ENCODE assay signal across 8 mouse cellular contexts in genomic region chr11:5059704-5060156, GRCm38 (mm10). TPM values are rescaled to one million over a fixed set of nuclear protein-coding genes. Genes with fewer than 3 reads are reported as not detected.
DNase-seq lines count a peak whose midpoint lies in the region; ATAC-seq and TF ChIP-seq lines count a peak whose summit lies in the region.

No protein-coding gene starts in this region.

- H3K36me3 ChIP-seq in hindbrain, postnatal 0 days (ENCODE audit: insufficient read depth, low read length): 0 out of 2 replicates have a peak, but pooled peaks cover 4% of the 10 kb centered on the region
- H3K36me3 ChIP-seq in lung, embryonic 15.5 days: no peaks in the 10 kb centered on the region
- peaks cover 6% of the 10 kb centered on the region; the same call in 1 of the 2 replicates for H3K36me3 ChIP-seq in small intestine, adult 2 months (ENCODE audit: control insufficient read depth, insufficient read depth, low read length)

- no peak overlapping the region for H3K9ac ChIP-seq in hindbrain, postnatal 0 days (replicated peaks; ENCODE audit: low read length)
- H3K9ac ChIP-seq in lung, embryonic 15.5 days: no peak overlapping the region

- peak; percentile 25 for ATAC-seq in hindbrain, postnatal 0 days
- no peak for ATAC-seq in lung, embryonic 15.5 days (ENCODE audit: borderline replicate concordance, extremely low read depth, low FRiP score, low TSS enrichment)

- H3K4me3 ChIP-seq in cortical plate, adult 2 months (ENCODE audit: insufficient read depth, low read length): peak overlapping the region; percentile 77; the same call in 1 of the 2 replicates
- H3K4me3 ChIP-seq in hindbrain, postnatal 0 days (ENCODE audit: low read length): no peak overlapping the region
- no peak overlapping the region for H3K4me3 ChIP-seq in lung, embryonic 15.5 days
- H3K4me3 ChIP-seq in small intestine, adult 2 months (ENCODE audit: low read depth, low read length): no peak overlapping the region

- WGBS in hindbrain, postnatal 0 days: 11% methylated on average over 27 of the region's 27 CpGs
- WGBS in lung, embryonic 15.5 days: 8% methylated on average over 27 of the region's 27 CpGs
- 41% methylated on average over 27 of the region's 27 CpGs for WGBS in small intestine, adult 2 months

- no peaks in the 10 kb centered on the region; the same call in 1 of the 2 replicates for H3K4me1 ChIP-seq in cortical plate, adult 2 months (ENCODE audit: control insufficient read depth, insufficient read depth, low read length)
- peaks cover 28% of the 10 kb centered on the region for H3K4me1 ChIP-seq in hindbrain, postnatal 0 days (ENCODE audit: insufficient read depth, low read length)
- H3K4me1 ChIP-seq in lung, embryonic 15.5 days: peaks cover 55% of the 10 kb centered on the region
- H3K4me1 ChIP-seq in small intestine, adult 2 months (ENCODE audit: control insufficient read depth, insufficient read depth, insufficient read length, low read length): peaks cover 40% of the 10 kb centered on the region

- peaks cover 23% of the 10 kb centered on the region for H3K27me3 ChIP-seq in hindbrain, postnatal 0 days (ENCODE audit: insufficient read depth, low read length)
- peaks cover 89% of the 10 kb centered on the region for H3K27me3 ChIP-seq in lung, embryonic 15.5 days
- H3K27me3 ChIP-seq in small intestine, adult 2 months (ENCODE audit: control insufficient read depth, insufficient read depth, low read length): peaks cover 17% of the 10 kb centered on the region

- peak; percentile 56; the same call in 1 of the 2 replicates for TF ChIP-seq POLR2A in cortical plate, adult 2 months (IDR thresholded peaks at IDR 0.05; ENCODE audit: extremely low read depth, insufficient read depth, low read length)
- TF ChIP-seq POLR2A in small intestine, adult 2 months (IDR thresholded peaks at IDR 0.05; ENCODE audit: low read depth, low read length): no peak

- peak; percentile 79 for TF ChIP-seq CTCF in cortical plate, adult 2 months (IDR thresholded peaks at IDR 0.05; ENCODE audit: extremely low read depth, insufficient read depth, low read length)
- TF ChIP-seq CTCF in hindbrain, postnatal 0 days (IDR thresholded peaks at IDR 0.05; ENCODE audit: low read depth): peak; percentile 94
- peak; percentile 78; the same call in 1 of the 2 replicates for TF ChIP-seq CTCF in small intestine, adult 2 months (IDR thresholded peaks at IDR 0.05; ENCODE audit: extremely low read depth, insufficient read length, insufficient replicate concordance, low read depth, low read length)

- H3K9me3 ChIP-seq in hindbrain, postnatal 0 days (ENCODE audit: low read length): no peaks in the 10 kb centered on the region
- H3K9me3 ChIP-seq in lung, embryonic 15.5 days: no peaks in the 10 kb centered on the region

- peak; percentile 34 for DNase-seq in adrenal gland, adult 2 months
- no peak for DNase-seq in adrenal gland, postnatal 4 days (ENCODE audit: low spot score in 2 of 2)
- peak; percentile 59 to 70 for DNase-seq in left cerebral cortex, adult 18-20 months (ENCODE audit: low spot score in 2 of 2)
- DNase-seq in left cerebral cortex, adult 11 months (ENCODE audit: low spot score): no peak
- peak; percentile 81 for DNase-seq in hindbrain, postnatal 0 days (ENCODE audit: low spot score)

- H3K27ac ChIP-seq in cortical plate, adult 2 months (ENCODE audit: insufficient read depth, low read length): no peak overlapping the region
- H3K27ac ChIP-seq in hindbrain, postnatal 0 days: no peak overlapping the region
- no peak overlapping the region for H3K27ac ChIP-seq in lung, embryonic 15.5 days
- no peak overlapping the region for H3K27ac ChIP-seq in small intestine, adult 2 months (ENCODE audit: insufficient read depth, low read depth, low read length)

- H3K4me2 ChIP-seq in hindbrain, postnatal 0 days (ENCODE audit: low read depth, low read length): no peak overlapping the region
- 0 out of 2 replicates have a peak overlapping the region, but pooled peaks have one; percentile 8 for H3K4me2 ChIP-seq in lung, embryonic 15.5 days

RNA-seq across cellular contexts. Expression of gene Rasl10a, which starts 1.8 kb away (rescaled TPM):
- under 1 TPM; 0.35 to 0.52 TPM for total RNA-seq in adrenal gland, adult 2 months (2021)
- polyA plus RNA-seq in adrenal gland, adult 2 months (2012; rRNA removed): 2.2 and 2.6 TPM in 2 replicates
- 1 to 10 TPM in 1 of 2 experiments, under 1 TPM in 1; 0.65 to 1.2 TPM for total RNA-seq in adrenal gland, postnatal 4 days (2021)
- total RNA-seq in left cerebral cortex, adult 18-20 months (2021): 10 to 100 TPM; 78.2 to 86.3 TPM
- 83.2 and 86.6 TPM in 2 replicates for polyA plus RNA-seq in cortical plate, adult 2 months (2012; rRNA removed)
- total RNA-seq in hindbrain, postnatal 0 days (2014; rRNA removed): 4.7 and 4.8 TPM in 2 replicates
- 4.5 and 4.7 TPM in 2 replicates for polyA plus RNA-seq in hindbrain, postnatal 0 days (2015; fragmentation: Nextera tagmentation; extraction: Ambion mirVana)
- 0.57 and 0.59 TPM in 2 replicates for polyA plus RNA-seq in lung, embryonic 15.5 days (2015; fragmentation: Nextera tagmentation; extraction: Ambion mirVana)
- 0.53 and 1.2 TPM in 2 replicates for polyA plus RNA-seq in small intestine, adult 2 months (2012; rRNA removed)

RNA-seq across cellular contexts. Expression of gene Gas2l1, which starts 5.4 kb away (rescaled TPM):
- total RNA-seq in adrenal gland, adult 2 months (2021): 10 to 100 TPM; 42.6 to 58.4 TPM
- polyA plus RNA-seq in adrenal gland, adult 2 months (2012; rRNA removed): 108 and 131 TPM in 2 replicates
- 10 to 100 TPM; 39.2 to 39.8 TPM for total RNA-seq in adrenal gland, postnatal 4 days (2021)
- total RNA-seq in left cerebral cortex, adult 18-20 months (2021): 10 to 100 TPM; 83.7 to 92.5 TPM
- 91.6 and 98.8 TPM in 2 replicates for polyA plus RNA-seq in cortical plate, adult 2 months (2012; rRNA removed)
- total RNA-seq in hindbrain, postnatal 0 days (2014; rRNA removed): 38.1 and 40.2 TPM in 2 replicates
- polyA plus RNA-seq in hindbrain, postnatal 0 days (2015; fragmentation: Nextera tagmentation; extraction: Ambion mirVana): 16.3 and 17.3 TPM in 2 replicates
- polyA plus RNA-seq in lung, embryonic 15.5 days (2015; fragmentation: Nextera tagmentation; extraction: Ambion mirVana): 27.1 and 29.1 TPM in 2 replicates
- 46.7 and 123 TPM in 2 replicates for polyA plus RNA-seq in small intestine, adult 2 months (2012; rRNA removed)

RNA-seq across cellular contexts. Expression of gene Rhbdd3, which starts 39.0 kb away (rescaled TPM):
- total RNA-seq in adrenal gland, adult 2 months (2021): 10 to 100 TPM; 18.2 to 24.8 TPM
- polyA plus RNA-seq in adrenal gland, adult 2 months (2012; rRNA removed): 38.1 and 60.4 TPM in 2 replicates
- total RNA-seq in adrenal gland, postnatal 4 days (2021): 10 to 100 TPM; 29.5 to 34.1 TPM
- 10 to 100 TPM; 22.9 to 23.3 TPM for total RNA-seq in left cerebral cortex, adult 18-20 months (2021)
- 32.3 and 34.4 TPM in 2 replicates for polyA plus RNA-seq in cortical plate, adult 2 months (2012; rRNA removed)
- 48.8 and 54.5 TPM in 2 replicates for total RNA-seq in hindbrain, postnatal 0 days (2014; rRNA removed)
- polyA plus RNA-seq in hindbrain, postnatal 0 days (2015; fragmentation: Nextera tagmentation; extraction: Ambion mirVana): 39.1 and 42.2 TPM in 2 replicates
- polyA plus RNA-seq in lung, embryonic 15.5 days (2015; fragmentation: Nextera tagmentation; extraction: Ambion mirVana): 26.3 and 31.2 TPM in 2 replicates
- 16.2 and 22.1 TPM in 2 replicates for polyA plus RNA-seq in small intestine, adult 2 months (2012; rRNA removed)

RNA-seq across cellular contexts. Expression of gene Ewsr1, which starts 39.3 kb away (rescaled TPM):
- 100 to 1,000 TPM; 193 to 525 TPM for total RNA-seq in adrenal gland, adult 2 months (2021)
- polyA plus RNA-seq in adrenal gland, adult 2 months (2012; rRNA removed): 395 and 441 TPM in 2 replicates
- 100 to 1,000 TPM; 523 to 585 TPM for total RNA-seq in adrenal gland, postnatal 4 days (2021)
- 100 to 1,000 TPM; 265 to 298 TPM for total RNA-seq in left cerebral cortex, adult 18-20 months (2021)
- 345 and 350 TPM in 2 replicates for polyA plus RNA-seq in cortical plate, adult 2 months (2012; rRNA removed)
- total RNA-seq in hindbrain, postnatal 0 days (2014; rRNA removed): 337 and 384 TPM in 2 replicates
- polyA plus RNA-seq in hindbrain, postnatal 0 days (2015; fragmentation: Nextera tagmentation; extraction: Ambion mirVana): 371 and 412 TPM in 2 replicates
- 778 and 796 TPM in 2 replicates for polyA plus RNA-seq in lung, embryonic 15.5 days (2015; fragmentation: Nextera tagmentation; extraction: Ambion mirVana)
- 305 and 396 TPM in 2 replicates for polyA plus RNA-seq in small intestine, adult 2 months (2012; rRNA removed)

Comparison
In these comparisons a context has a peak if more than half of its experiments do, and no peak if none do; other contexts are left out.
1. DNase-seq: peak in adrenal gland, adult 2 months (single experiment), left cerebral cortex, adult 18-20 months (2 of 2) and hindbrain, postnatal 0 days (single experiment); none in adrenal gland, postnatal 4 days (0 of 2) and left cerebral cortex, adult 11 months (single experiment).
2. RNA of gene Rasl10a, which starts 1.8 kb away (polyA plus RNA-seq): 83.2 to 86.6 TPM in cortical plate, adult 2 months; 4.5 to 4.7 TPM in hindbrain, postnatal 0 days, 2.2 to 2.6 TPM in adrenal gland, adult 2 months, 0.53 to 1.2 TPM in small intestine, adult 2 months and 0.57 to 0.59 TPM in lung, embryonic 15.5 days; every median in the first group is over 10 times any median in the second.
3. Peak in every context shown above with its lines, with median percentiles within 50 percentile points of each other: CTCF ChIP-seq.